Mouse (Mus musculus) hindbrain, embryonic 12.5 days (tissue): ENCODE measurements at regions not wholly inside any gene's neighbourhood (a gene's known extent, or its start where the extent isn't known, plus 50 kb on each side); places are given as distances from the start of the nearest gene placed in this dataset.

Experiments
- ATAC-seq: fragments of 200-750 bp; cut with Nextera tagmentation; 2 replicates; pipeline ENCODE4 v1.8.0; 2017; ENCODE audit warnings: moderate TSS enrichment; ENCODE audit not compliant: low FRiP score
- H3K27ac ChIP-seq: fragments of 300-500 bp; sonication (generic); 2 replicates; pipeline ENCODE4 v1.5.1; 2016; ENCODE audit warnings: mild to moderate bottlenecking
- H3K27me3 ChIP-seq: fragments of 300-500 bp; sonication (generic); 2 replicates; pipeline ENCODE4 v1.6.1; 2016; ENCODE audit warnings: mild to moderate bottlenecking
- H3K36me3 ChIP-seq: fragments of 300-500 bp; sonication (generic); 2 replicates; pipeline ENCODE4 v1.6.1; 2016; ENCODE audit warnings: mild to moderate bottlenecking
- H3K4me1 ChIP-seq: fragments of 300-500 bp; sonication (generic); 2 replicates; pipeline ENCODE4 v1.6.1; 2016
- H3K4me2 ChIP-seq: fragments of 300-500 bp; sonication (generic); replicated peaks from 2 replicates; pipeline ENCODE4 v1.6.1; 2016; ENCODE audit warnings: mild to moderate bottlenecking
- H3K4me3 ChIP-seq: fragments of 300-500 bp; sonication (generic); 2 replicates; pipeline ENCODE4 v1.5.1; 2016; ENCODE audit warnings: mild to moderate bottlenecking
- H3K9ac ChIP-seq: fragments of 300-500 bp; sonication (generic); 2 replicates; pipeline ENCODE4 v1.6.1; 2016; ENCODE audit warnings: mild to moderate bottlenecking, moderate library complexity
- H3K9me3 ChIP-seq: fragments of 300-500 bp; sonication (generic); replicated peaks from 2 replicates; pipeline ENCODE4 v1.6.1; 2016; ENCODE audit warnings: mild to moderate bottlenecking
- WGBS: fragments of 180-500 bp; shearing (Covaris S2); methylation state at CpG from one replicate; pipeline ENCODE4 v1.1.7; 2016; 5-methylcytosine and 5-hydroxymethylcytosine counted together

- WGBS, result 93% methylated on average over 3 of the region's 3 CpGs
- ATAC-seq, result no peak
- H3K27me3 ChIP-seq, result no peaks in the 10 kb centered on the region
Observed at GRCm38 (mm10) chr8:103430874-103431492, 645.5 kb upstream of the Cdh11 start.

GRCm38 (mm10) chr8:103433532-103434105 lies 648.2 kb upstream of the Cdh11 start:
- H3K4me1 ChIP-seq, result no peaks in the 10 kb centered on the region
- ATAC-seq, result no peak
- H3K9me3 ChIP-seq, result no peaks in the 10 kb centered on the region
- H3K4me2 ChIP-seq, result no peak overlapping the region
- no peaks in the 10 kb centered on the region for H3K27me3 ChIP-seq
- no peak overlapping the region for H3K4me3 ChIP-seq
- no peaks in the 10 kb centered on the region for H3K36me3 ChIP-seq
- WGBS, result 93% methylated on average over 6 of the region's 6 CpGs
- no peak overlapping the region for H3K27ac ChIP-seq
- H3K9ac ChIP-seq, result no peak overlapping the region

More at GRCm38 (mm10) chr8:103430874-103431492, 645.5 kb upstream of the Cdh11 start:
- Histone ChIP-seq H3K4me3 (no peak overlapping the region), H3K9ac (no peak overlapping the region), H3K9me3 (no peaks in the 10 kb centered on the region), H3K27ac (no peak overlapping the region), H3K4me1 (no peaks in the 10 kb centered on the region), H3K4me2 (no peak overlapping the region), H3K36me3 (no peaks in the 10 kb centered on the region)

- H3K27me3 ChIP-seq, result no peaks in the 10 kb centered on the region
- no peak for ATAC-seq
- H3K9ac ChIP-seq, result no peak overlapping the region
- H3K36me3 ChIP-seq, result no peaks in the 10 kb centered on the region
- no peak overlapping the region for H3K4me2 ChIP-seq
- H3K4me1 ChIP-seq, result peaks cover 13% of the 10 kb centered on the region
- H3K27ac ChIP-seq, result no peak overlapping the region
- no peaks in the 10 kb centered on the region for H3K9me3 ChIP-seq
- no peak overlapping the region for H3K4me3 ChIP-seq
- 86% methylated on average over 6 of the region's 6 CpGs for WGBS
Observed at GRCm38 (mm10) chr8:103438995-103439717, 653.7 kb upstream of the Cdh11 start.

- Histone ChIP-seq H3K4me1 (peaks cover 13% of the 10 kb centered on the region), H3K4me3 (no peak overlapping the region), H3K4me2 (no peak overlapping the region), H3K27me3 (no peaks in the 10 kb centered on the region), H3K9ac (no peak overlapping the region), H3K36me3 (no peaks in the 10 kb centered on the region), H3K9me3 (no peaks in the 10 kb centered on the region), H3K27ac (no peak overlapping the region)
- ATAC-seq, result no peak
- 75% methylated on average over 5 of the region's 5 CpGs for WGBS
Observed at GRCm38 (mm10) chr8:103441163-103441562, 655.7 kb upstream of the Cdh11 start.

- peak; percentile 63; the same call in 1 of the 2 replicates for ATAC-seq
- H3K27ac ChIP-seq, result 0 out of 2 replicates have a peak overlapping the region, but pooled peaks have one; percentile 30
- H3K9me3 ChIP-seq, result no peaks in the 10 kb centered on the region
- no peaks in the 10 kb centered on the region for H3K36me3 ChIP-seq
- H3K27me3 ChIP-seq, result no peaks in the 10 kb centered on the region
- H3K4me3 ChIP-seq, result no peak overlapping the region
- WGBS, result 10% methylated on average over 6 of the region's 6 CpGs
- no peak overlapping the region for H3K9ac ChIP-seq
- H3K4me1 ChIP-seq, result peaks cover 13% of the 10 kb centered on the region
- no peak overlapping the region for H3K4me2 ChIP-seq
Observed at GRCm38 (mm10) chr8:103442420-103443125, 657.1 kb upstream of the Cdh11 start.

- 63% methylated on average over 7 of the region's 7 CpGs for WGBS
- Histone ChIP-seq H3K9ac (no peak overlapping the region), H3K36me3 (no peaks in the 10 kb centered on the region), H3K9me3 (no peaks in the 10 kb centered on the region), H3K27me3 (no peaks in the 10 kb centered on the region), H3K4me3 (no peak overlapping the region), H3K4me2 (no peak overlapping the region), H3K27ac (no peak overlapping the region), H3K4me1 (peaks cover 13% of the 10 kb centered on the region)
- no peak for ATAC-seq
Observed at GRCm38 (mm10) chr8:103444577-103444976, 656.8 kb upstream of the Cdh5 start.

GRCm38 (mm10) chr8:103445378-103445777 lies 656.0 kb upstream of the Cdh5 start:
- no peaks in the 10 kb centered on the region for H3K27me3 ChIP-seq
- H3K36me3 ChIP-seq, result no peaks in the 10 kb centered on the region
- H3K4me3 ChIP-seq, result no peak overlapping the region
- WGBS, result 86% methylated on average over 2 of the region's 2 CpGs
- H3K27ac ChIP-seq, result no peak overlapping the region
- no peak overlapping the region for H3K4me2 ChIP-seq
- ATAC-seq, result no peak
- H3K9me3 ChIP-seq, result no peaks in the 10 kb centered on the region
- no peak overlapping the region for H3K9ac ChIP-seq
- H3K4me1 ChIP-seq, result peaks cover 13% of the 10 kb centered on the region

GRCm38 (mm10) chr8:103447916-103448315 lies 653.5 kb upstream of the Cdh5 start:
- Histone ChIP-seq H3K9ac (no peak overlapping the region), H3K4me1 (peaks cover 4% of the 10 kb centered on the region; the same call in 1 of the 2 replicates), H3K4me3 (no peak overlapping the region), H3K27ac (no peak overlapping the region), H3K27me3 (no peaks in the 10 kb centered on the region), H3K9me3 (no peaks in the 10 kb centered on the region), H3K4me2 (no peak overlapping the region), H3K36me3 (no peaks in the 10 kb centered on the region)
- no peak for ATAC-seq
- 57% methylated on average over 5 of the region's 5 CpGs for WGBS

GRCm38 (mm10) chr8:103451381-103452018 lies 649.9 kb upstream of the Cdh5 start:
- H3K27me3 ChIP-seq, result no peaks in the 10 kb centered on the region
- WGBS, result 56% methylated on average over 5 of the region's 5 CpGs

GRCm38 (mm10) chr8:103457176-103457575 lies 644.2 kb upstream of the Cdh5 start:
- Histone ChIP-seq H3K27ac (no peak overlapping the region), H3K27me3 (no peaks in the 10 kb centered on the region), H3K4me2 (no peak overlapping the region), H3K4me1 (no peaks in the 10 kb centered on the region), H3K36me3 (no peaks in the 10 kb centered on the region), H3K9me3 (no peaks in the 10 kb centered on the region; the same call in 1 of the 2 replicates), H3K4me3 (no peak overlapping the region), H3K9ac (no peak overlapping the region)
- ATAC-seq, result no peak
- 67% methylated on average over 6 of the region's 6 CpGs for WGBS

More at GRCm38 (mm10) chr8:103451381-103452018, 649.9 kb upstream of the Cdh5 start:
- Histone ChIP-seq H3K9me3 (no peaks in the 10 kb centered on the region), H3K9ac (no peak overlapping the region), H3K36me3 (no peaks in the 10 kb centered on the region), H3K4me3 (no peak overlapping the region), H3K4me1 (no peaks in the 10 kb centered on the region), H3K4me2 (no peak overlapping the region), H3K27ac (no peak overlapping the region)
- ATAC-seq, result no peak

- no peaks in the 10 kb centered on the region for H3K36me3 ChIP-seq
- ATAC-seq, result no peak
- no peaks in the 10 kb centered on the region; the same call in 1 of the 2 replicates for H3K9me3 ChIP-seq
- no peak overlapping the region for H3K4me3 ChIP-seq
- no peak overlapping the region for H3K9ac ChIP-seq
- WGBS, result 64% methylated on average over 4 of the region's 4 CpGs
- peaks cover 8% of the 10 kb centered on the region for H3K4me1 ChIP-seq
- no peak overlapping the region for H3K4me2 ChIP-seq
- H3K27ac ChIP-seq, result no peak overlapping the region
- H3K27me3 ChIP-seq, result no peaks in the 10 kb centered on the region
Observed at GRCm38 (mm10) chr8:103463557-103463956, 637.9 kb upstream of the Cdh5 start.
